Mouse (Mus musculus): ENCODE data around the gene Pter. TPM values are rescaled to one million over a fixed set of nuclear protein-coding genes. Genes with fewer than 3 reads are reported as not detected.

Gene Pter
- polyA plus RNA-seq, 1 experiment from 2014 or later, result 39.1 TPM

- Histone ChIP-seq H3K4me2 (no peak overlapping the region), H3K36me3 (replicated peaks) (no peaks in the 10 kb centered on the region), H3K4me1 (replicated peaks) (no peaks in the 10 kb centered on the region), H3K27me3 (no peaks in the 10 kb centered on the region), H3K4me3 (replicated peaks) (no peak overlapping the region), H3K9ac (no peak overlapping the region), H3K9me3 (replicated peaks) (no peaks in the 10 kb centered on the region), H3K27ac (replicated peaks) (no peak overlapping the region)
- no peak for ATAC-seq (ENCODE audit: insufficient read depth)
- WGBS (ENCODE audit: insufficient replicate concordance), result 75% methylated on average over 10 of the region's 10 CpGs
Observed at GRCm38 (mm10) chr2:12937461-12938217, 13.8 kb downstream of the Pter start.

- no peaks in the 10 kb centered on the region for H3K9me3 ChIP-seq (replicated peaks)
- H3K9ac ChIP-seq, result no peak overlapping the region
- 55% methylated on average over 2 of the region's 2 CpGs for WGBS (ENCODE audit: insufficient replicate concordance)
- H3K27me3 ChIP-seq, result no peaks in the 10 kb centered on the region
- H3K4me3 ChIP-seq (replicated peaks), result no peak overlapping the region
- no peaks in the 10 kb centered on the region for H3K4me1 ChIP-seq (replicated peaks)
- H3K36me3 ChIP-seq (replicated peaks), result no peaks in the 10 kb centered on the region
- ATAC-seq (ENCODE audit: insufficient read depth), result no peak
- no peak overlapping the region for H3K4me2 ChIP-seq
- H3K27ac ChIP-seq (replicated peaks), result no peak overlapping the region
Observed at GRCm38 (mm10) chr2:12938641-12939040, 14.8 kb downstream of the Pter start.

- H3K27me3 ChIP-seq, result no peaks in the 10 kb centered on the region
- ATAC-seq (ENCODE audit: insufficient read depth), result no peak
Observed at GRCm38 (mm10) chr2:12956703-12957424, 33.0 kb downstream of the Pter start.

GRCm38 (mm10) chr2:12970049-12970724, 46.3 kb downstream of the Pter start:
- WGBS (ENCODE audit: insufficient replicate concordance), result 66% methylated on average over 12 of the region's 12 CpGs
- Histone ChIP-seq H3K36me3 (replicated peaks) (peaks cover 4% of the 10 kb centered on the region; the same call in 1 of the 2 replicates), H3K4me2 (no peak overlapping the region), H3K9ac (no peak overlapping the region), H3K4me3 (replicated peaks) (no peak overlapping the region), H3K27me3 (no peaks in the 10 kb centered on the region), H3K9me3 (replicated peaks) (no peaks in the 10 kb centered on the region), H3K4me1 (replicated peaks) (no peaks in the 10 kb centered on the region), H3K27ac (replicated peaks) (no peak overlapping the region)
- ATAC-seq (ENCODE audit: insufficient read depth), result no peak

More at GRCm38 (mm10) chr2:12956703-12957424, 33.0 kb downstream of the Pter start:
- H3K9me3 ChIP-seq (replicated peaks), result no peaks in the 10 kb centered on the region
- H3K4me2 ChIP-seq, result no peak overlapping the region
- H3K9ac ChIP-seq, result no peak overlapping the region
- no peaks in the 10 kb centered on the region for H3K4me1 ChIP-seq (replicated peaks)
- H3K36me3 ChIP-seq (replicated peaks), result no peaks in the 10 kb centered on the region
- H3K27ac ChIP-seq (replicated peaks), result no peak overlapping the region
- H3K4me3 ChIP-seq (replicated peaks), result no peak overlapping the region

- Histone ChIP-seq H3K27me3 (no peaks in the 10 kb centered on the region), H3K4me3 (replicated peaks) (no peak overlapping the region), H3K4me2 (no peak overlapping the region), H3K4me1 (replicated peaks) (no peaks in the 10 kb centered on the region), H3K27ac (replicated peaks) (no peak overlapping the region), H3K9ac (no peak overlapping the region), H3K36me3 (replicated peaks) (peaks cover 4% of the 10 kb centered on the region; the same call in 1 of the 2 replicates), H3K9me3 (replicated peaks) (no peaks in the 10 kb centered on the region)
- no peak for ATAC-seq (ENCODE audit: insufficient read depth)
- 71% methylated on average over 2 of the region's 2 CpGs for WGBS (ENCODE audit: insufficient replicate concordance)
Observed at GRCm38 (mm10) chr2:12973752-12974151, 49.9 kb downstream of the Pter start.

- no peaks in the 10 kb centered on the region for H3K9me3 ChIP-seq (replicated peaks)
- ATAC-seq (ENCODE audit: insufficient read depth), result no peak
- H3K27me3 ChIP-seq, result no peaks in the 10 kb centered on the region
- no peak overlapping the region for H3K27ac ChIP-seq (replicated peaks)
- H3K4me3 ChIP-seq (replicated peaks), result no peak overlapping the region
- H3K4me2 ChIP-seq, result no peak overlapping the region
- no peaks in the 10 kb centered on the region for H3K4me1 ChIP-seq (replicated peaks)
- WGBS (ENCODE audit: insufficient replicate concordance), result 74% methylated on average over 7 of the region's 7 CpGs
- H3K36me3 ChIP-seq (replicated peaks), result peaks cover 8% of the 10 kb centered on the region
- H3K9ac ChIP-seq, result no peak overlapping the region
Observed at GRCm38 (mm10) chr2:12977367-12977766, 53.5 kb downstream of the Pter start.

GRCm38 (mm10) chr2:12978771-12979170, 54.9 kb downstream of the Pter start:
- H3K9me3 ChIP-seq (replicated peaks), result no peaks in the 10 kb centered on the region
- no peak for ATAC-seq (ENCODE audit: insufficient read depth)
- no peak overlapping the region for H3K9ac ChIP-seq
- no peak overlapping the region for H3K4me3 ChIP-seq (replicated peaks)
- no peaks in the 10 kb centered on the region for H3K4me1 ChIP-seq (replicated peaks)
- peaks cover 8% of the 10 kb centered on the region for H3K36me3 ChIP-seq (replicated peaks)
- H3K27me3 ChIP-seq, result no peaks in the 10 kb centered on the region
- H3K4me2 ChIP-seq, result no peak overlapping the region
- no peak overlapping the region for H3K27ac ChIP-seq (replicated peaks)
- WGBS (ENCODE audit: insufficient replicate concordance), result 63% methylated on average over 4 of the region's 4 CpGs

- no peak for ATAC-seq (ENCODE audit: insufficient read depth)
- WGBS (ENCODE audit: insufficient replicate concordance), result 67% methylated on average over 4 of the region's 4 CpGs
- no peaks in the 10 kb centered on the region for H3K27me3 ChIP-seq
Observed at GRCm38 (mm10) chr2:12984901-12985732, 61.3 kb downstream of the Pter start.

GRCm38 (mm10) chr2:13000026-13000425, 76.2 kb downstream of the Pter start:
- Histone ChIP-seq H3K36me3 (replicated peaks) (no peaks in the 10 kb centered on the region), H3K9me3 (replicated peaks) (no peaks in the 10 kb centered on the region), H3K4me1 (replicated peaks) (no peaks in the 10 kb centered on the region), H3K4me2 (no peak overlapping the region), H3K27ac (replicated peaks) (no peak overlapping the region), H3K9ac (no peak overlapping the region), H3K27me3 (no peaks in the 10 kb centered on the region), H3K4me3 (replicated peaks) (no peak overlapping the region)
- WGBS (ENCODE audit: insufficient replicate concordance), result 64% methylated on average over 2 of the region's 2 CpGs
- ATAC-seq (ENCODE audit: insufficient read depth), result no peak

More at GRCm38 (mm10) chr2:12984901-12985732, 61.3 kb downstream of the Pter start:
- Histone ChIP-seq H3K4me2 (no peak overlapping the region), H3K9ac (no peak overlapping the region), H3K27ac (replicated peaks) (no peak overlapping the region), H3K36me3 (replicated peaks) (peaks cover 5% of the 10 kb centered on the region; the same call in 1 of the 2 replicates), H3K4me1 (replicated peaks) (no peaks in the 10 kb centered on the region), H3K4me3 (replicated peaks) (no peak overlapping the region), H3K9me3 (replicated peaks) (no peaks in the 10 kb centered on the region)

GRCm38 (mm10) chr2:13008433-13008832, 84.6 kb downstream of the Pter start:
- peaks cover 54% of the 10 kb centered on the region for H3K27me3 ChIP-seq
- no peak overlapping the region for H3K4me3 ChIP-seq (replicated peaks)
- 56% methylated on average over 1 of the region's 1 CpGs for WGBS (ENCODE audit: insufficient replicate concordance)

More at GRCm38 (mm10) chr2:13008433-13008832, 84.6 kb downstream of the Pter start:
- Histone ChIP-seq H3K4me2 (no peak overlapping the region), H3K36me3 (replicated peaks) (no peaks in the 10 kb centered on the region), H3K4me1 (replicated peaks) (peaks cover 15% of the 10 kb centered on the region; the same call in 1 of the 2 replicates), H3K9ac (no peak overlapping the region), H3K9me3 (replicated peaks) (no peaks in the 10 kb centered on the region), H3K27ac (replicated peaks) (no peak overlapping the region)
- no peak for ATAC-seq (ENCODE audit: insufficient read depth)

Measured in liver, embryonic 15.5 days (tissue).